Mouse (Mus musculus) erythroblast, embryonic 14.5 days (primary cell): ENCODE measurements around the gene Camk1d.

ENCODE experiments used
- GATA1 ChIP-seq: IDR thresholded peaks from 2 replicates; pipeline ENCODE4 v1.6.1; 2012; ENCODE audit warnings: low read length, inconsistent platforms, mixed read lengths
- TAL1 ChIP-seq: IDR thresholded peaks from 3 replicates; pipeline ENCODE4 v1.6.1; 2012; ENCODE audit warnings: low read length, inconsistent platforms, mixed read lengths

DNA sequence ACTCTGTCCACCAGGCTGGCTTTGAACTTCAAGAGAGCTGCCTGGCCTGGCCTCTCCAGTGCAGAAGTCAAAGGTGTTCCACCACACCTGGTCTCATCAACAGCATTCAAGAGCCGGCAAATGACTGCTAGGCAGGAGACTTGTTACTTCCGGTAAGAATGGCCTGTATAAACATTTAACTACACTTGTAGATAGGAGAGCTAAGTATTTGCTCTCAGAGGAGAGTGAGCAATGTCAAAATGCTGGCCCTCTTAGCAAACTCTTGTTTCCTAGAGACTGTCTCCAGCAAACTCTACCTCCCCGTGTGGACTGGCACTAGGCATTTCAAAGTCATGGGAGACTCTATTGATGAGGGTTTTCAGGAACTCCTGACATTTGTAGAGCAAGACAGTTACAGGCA is 56.3 kb downstream of the Camk1d start:
- TF ChIP-seq TAL1 (no peak), GATA1 (no peak)
